Comparison of ENCODE assay signal across 13 mouse cellular contexts in genomic region chr2:28008261-28008660, GRCm38 (mm10).
DNase-seq lines count a peak whose midpoint lies in the region; ATAC-seq and TF ChIP-seq lines count a peak whose summit lies in the region.
"Had no signal": no experiment of that assay in that cellular context is flagged by ENCODE, and none has a peak within 500 bp of the region (broad histone marks: within the 10 kb centered on the region; RNA-seq: fewer than 3 reads in every experiment).

No protein-coding gene starts in this region.

- intact Hi-C loops in heart, adult 2 months (cut with DNase I): no loop called here

- no peaks in the 10 kb centered on the region for H3K36me3 ChIP-seq in heart, adult 2 months (ENCODE audit: control insufficient read depth, insufficient read depth, low read length)
- 0 out of 2 replicates have a peak, but pooled peaks cover 3% of the 10 kb centered on the region for H3K36me3 ChIP-seq in kidney, postnatal 0 days (ENCODE audit: insufficient read depth, low read length)
- H3K36me3 ChIP-seq in kidney, embryonic 14.5 days (ENCODE audit: control insufficient read depth, insufficient read depth, low read length): peaks cover 26% of the 10 kb centered on the region
- H3K36me3 ChIP-seq in liver, embryonic 13.5 days: peaks cover 6% of the 10 kb centered on the region; the same call in 1 of the 2 replicates

- no peak overlapping the region for H3K9ac ChIP-seq in heart, adult 2 months (ENCODE audit: low read depth, low read length)
- no peak overlapping the region for H3K9ac ChIP-seq in kidney, postnatal 0 days (ENCODE audit: low read depth, low read length)
- no peak overlapping the region for H3K9ac ChIP-seq in kidney, embryonic 14.5 days (ENCODE audit: low read depth, low read length)
- H3K9ac ChIP-seq in liver, embryonic 13.5 days: no peak overlapping the region; the same call in 1 of the 2 replicates

- DNase-seq in heart, adult 8-10 months (ENCODE audit: low spot score): peak; percentile 10
- no peak for DNase-seq in heart, adult 2 months
- DNase-seq in kidney, postnatal 0 days (ENCODE audit: low spot score): peak; percentile 58
- DNase-seq in Muller cell, postnatal 12 days (ENCODE audit: inconsistent ontology term): peak; percentile 58
- DNase-seq in liver, embryonic 13.5 days: no peak
- no peak for DNase-seq in right cerebral cortex, postnatal 25 days
- no peak for DNase-seq in spleen, adult 12 weeks (ENCODE audit: low spot score)
- DNase-seq: adrenal gland, postnatal 10 days; cerebellum, adult 11-12 months; kidney, adult 11 months; thymus, adult 2 months had no signal

- no peak overlapping the region for H3K4me2 ChIP-seq in kidney, postnatal 0 days (ENCODE audit: low read length)
- H3K4me2 ChIP-seq in kidney, embryonic 14.5 days (replicated peaks; ENCODE audit: low read depth, low read length): no peak overlapping the region
- no peak overlapping the region for H3K4me2 ChIP-seq in liver, embryonic 13.5 days

- no peak overlapping the region for H3K27ac ChIP-seq in heart, adult 2 months
- H3K27ac ChIP-seq in kidney, postnatal 0 days: no peak overlapping the region
- no peak overlapping the region for H3K27ac ChIP-seq in kidney, embryonic 14.5 days (ENCODE audit: low read depth, low read length)
- H3K27ac ChIP-seq in liver, embryonic 13.5 days: peak overlapping the region; percentile 93

- 26% methylated on average over 4 of the region's 4 CpGs for WGBS in heart, adult 2 months
- 43% methylated on average over 4 of the region's 4 CpGs for WGBS in kidney, postnatal 0 days
- WGBS in kidney, embryonic 14.5 days: 51% methylated on average over 4 of the region's 4 CpGs
- 73% methylated on average over 4 of the region's 4 CpGs for WGBS in liver, embryonic 13.5 days (ENCODE audit: insufficient replicate concordance)

- no peak for TF ChIP-seq POLR2A in heart, adult 2 months (IDR thresholded peaks at IDR 0.05; ENCODE audit: insufficient read depth, low read depth, low read length)

- no peaks in the 10 kb centered on the region for H3K4me1 ChIP-seq in heart, adult 2 months (ENCODE audit: control insufficient read depth, insufficient read depth, low read length)
- H3K4me1 ChIP-seq in kidney, postnatal 0 days (replicated peaks; ENCODE audit: insufficient read depth, low read length): 0 out of 2 replicates have a peak, but pooled peaks cover 5% of the 10 kb centered on the region
- H3K4me1 ChIP-seq in kidney, embryonic 14.5 days (ENCODE audit: control insufficient read depth, insufficient read depth, low read length): no peaks in the 10 kb centered on the region
- H3K4me1 ChIP-seq in liver, embryonic 13.5 days (replicated peaks): peaks cover 71% of the 10 kb centered on the region
- H3K4me1 ChIP-seq: megakaryocyte, embryonic 14.5 days had no signal

- H3K27me3 ChIP-seq in heart, adult 2 months (ENCODE audit: control insufficient read depth, insufficient read depth, low read length): no peaks in the 10 kb centered on the region
- H3K27me3 ChIP-seq in kidney, postnatal 0 days (ENCODE audit: insufficient read depth, low read length): no peaks in the 10 kb centered on the region
- no peaks in the 10 kb centered on the region for H3K27me3 ChIP-seq in kidney, embryonic 14.5 days (ENCODE audit: control insufficient read depth, insufficient read depth, low read length)
- no peaks in the 10 kb centered on the region for H3K27me3 ChIP-seq in liver, embryonic 13.5 days

- no peak for TF ChIP-seq CTCF in heart, adult 2 months (IDR thresholded peaks at IDR 0.05)
- no peak for TF ChIP-seq CTCF in kidney, postnatal 0 days (IDR thresholded peaks at IDR 0.05; ENCODE audit: low read depth)

- TF ChIP-seq EP300 in heart, adult 2 months (IDR thresholded peaks at IDR 0.05; ENCODE audit: insufficient read depth, low read depth, low read length): no peak

- no peak overlapping the region for H3K4me3 ChIP-seq in heart, adult 2 months
- H3K4me3 ChIP-seq in kidney, postnatal 0 days (replicated peaks; ENCODE audit: low read depth, low read length): no peak overlapping the region
- no peak overlapping the region for H3K4me3 ChIP-seq in kidney, embryonic 14.5 days (ENCODE audit: low read length)
- H3K4me3 ChIP-seq in liver, embryonic 13.5 days (replicated peaks): no peak overlapping the region
- H3K4me3 ChIP-seq: megakaryocyte, embryonic 14.5 days had no signal

- ATAC-seq in kidney, postnatal 0 days (replicated peaks; ENCODE audit: low FRiP score, low read depth): no peak
- ATAC-seq in kidney, embryonic 14.5 days (ENCODE audit: low FRiP score, low TSS enrichment): no peak
- no peak for ATAC-seq in liver, embryonic 13.5 days (ENCODE audit: low read depth)

- no peaks in the 10 kb centered on the region for H3K9me3 ChIP-seq in kidney, postnatal 0 days (replicated peaks; ENCODE audit: low read length)
- no peaks in the 10 kb centered on the region for H3K9me3 ChIP-seq in kidney, embryonic 14.5 days (ENCODE audit: control insufficient read depth, low read length)
- H3K9me3 ChIP-seq in liver, embryonic 13.5 days (replicated peaks): no peaks in the 10 kb centered on the region
- H3K9me3 ChIP-seq: megakaryocyte, embryonic 14.5 days had no signal

- H3K79me2 ChIP-seq in heart, adult 2 months (replicated peaks; ENCODE audit: control insufficient read depth, insufficient read depth, low read length): no peaks in the 10 kb centered on the region

Comparison
In these comparisons a context has a peak if more than half of its experiments do, and no peak if none do; other contexts are left out.
1. DNase-seq: peak in heart, adult 8-10 months (single experiment), kidney, postnatal 0 days (single experiment) and Muller cell, postnatal 12 days (single experiment); none in heart, adult 2 months (0 of 2), liver, embryonic 13.5 days (single experiment), right cerebral cortex, postnatal 25 days (single experiment) and spleen, adult 12 weeks (single experiment).